Mouse (Mus musculus): ENCODE measurements around the gene Rab27a. TPM values are rescaled to one million over a fixed set of nuclear protein-coding genes. Genes with fewer than 3 reads are reported as not detected.

Rab27a gene
- 12.1 to 18.3 TPM (median 15.5 TPM) in 4 replicates for total RNA-seq (2023)

DNA sequence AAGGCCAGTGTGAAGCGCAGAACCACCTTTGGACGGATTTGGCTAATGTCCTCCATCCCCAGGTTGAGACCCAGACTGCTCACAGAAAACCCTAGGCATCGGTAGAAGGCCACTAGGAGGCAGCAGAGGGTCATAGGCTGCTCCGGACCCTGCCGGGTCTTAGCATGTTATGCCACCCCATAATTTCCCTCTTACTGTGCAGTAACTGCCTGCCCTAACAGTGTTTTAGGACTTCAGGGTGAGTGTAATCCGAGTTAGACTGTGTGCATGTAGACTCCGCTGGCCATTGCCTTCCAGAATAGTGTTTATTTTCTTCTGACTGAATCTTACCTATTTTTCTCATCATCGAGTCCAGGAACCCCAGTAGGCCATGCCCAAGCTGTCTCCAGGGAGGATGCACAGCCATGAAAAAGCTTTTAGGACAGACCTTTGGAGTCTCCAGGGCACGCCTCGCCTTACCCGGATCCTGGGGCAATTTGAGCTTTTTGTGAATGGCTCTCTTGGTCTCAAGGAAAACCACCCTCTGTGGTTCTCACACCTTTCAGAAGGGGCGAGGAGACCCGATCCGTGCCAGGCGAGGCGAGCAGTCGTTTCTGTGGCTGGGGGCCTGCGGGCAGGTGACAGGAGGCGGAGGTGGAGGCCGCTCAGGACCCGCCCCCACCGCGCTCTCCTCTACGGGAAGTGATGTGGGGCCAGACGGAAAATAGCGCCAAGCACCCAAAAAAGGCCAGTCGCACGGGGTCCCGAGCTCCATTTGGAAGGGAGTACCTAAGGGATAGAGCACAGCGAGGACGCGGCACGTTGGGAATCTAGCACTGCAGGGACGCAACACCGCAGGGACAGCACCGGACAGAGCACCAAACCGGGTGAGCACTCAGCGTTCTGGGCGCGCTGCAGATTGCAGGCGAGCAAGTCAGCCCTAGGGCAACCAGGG is at the start of gene Rab27a:
Rab27a (plus strand) TSS at position 709 of the 934 bp plus-strand sequence.

GRCm38 (mm10) chr9:73040080-73040479 is 4.6 kb upstream of the Rab27a start, which contains the start of gene Pigb:
Gene Pigb (minus strand): TSS chr9:73040378.

DNA sequence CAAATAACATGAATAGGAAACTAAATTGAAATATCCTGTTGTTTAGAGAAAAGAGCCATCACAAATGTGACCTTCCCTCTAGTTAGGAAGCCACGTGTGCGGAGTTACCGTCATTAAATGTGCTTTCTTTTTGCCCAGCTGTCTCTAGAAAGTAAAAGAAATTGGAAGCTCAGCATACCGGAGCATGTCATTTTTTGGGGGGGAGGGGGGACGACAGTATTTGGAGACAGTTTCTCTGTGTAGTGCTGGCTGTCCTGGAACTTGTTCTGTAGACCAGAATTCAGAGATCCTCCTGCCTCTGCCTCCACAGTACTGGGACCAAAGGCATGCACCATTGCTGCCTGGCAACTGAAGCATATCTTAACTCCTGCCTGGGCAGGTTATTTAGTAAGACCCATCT is 56.9 kb downstream of the Rab27a start, which contains the start of gene Khdc3:
Khdc3 (plus strand) TSS at position 301 of the 400 bp plus-strand sequence.

DNA sequence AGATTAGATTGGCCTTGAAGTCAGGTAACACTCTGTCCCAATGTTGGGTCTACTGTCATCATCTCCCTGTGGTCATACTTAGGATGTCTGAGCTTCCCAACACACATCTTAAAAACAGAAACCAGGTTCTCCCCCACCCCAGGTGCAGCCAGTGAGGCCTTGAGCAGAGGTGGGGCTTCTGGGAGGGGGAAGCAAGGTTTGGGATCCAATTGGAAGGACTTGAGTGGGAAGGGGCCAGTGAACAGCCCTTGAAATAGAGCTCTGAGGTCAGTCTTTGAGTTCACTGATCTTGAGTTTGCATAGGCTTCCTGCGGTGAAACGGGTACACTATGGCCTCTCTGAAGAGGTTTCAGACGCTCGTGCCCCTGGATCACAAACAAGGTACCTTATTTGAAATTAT is 57.5 kb downstream of the Rab27a start, which contains the start of gene Gm20509:
Gm20509 (plus strand) TSS at position 290 of the 400 bp plus-strand sequence.

DNA sequence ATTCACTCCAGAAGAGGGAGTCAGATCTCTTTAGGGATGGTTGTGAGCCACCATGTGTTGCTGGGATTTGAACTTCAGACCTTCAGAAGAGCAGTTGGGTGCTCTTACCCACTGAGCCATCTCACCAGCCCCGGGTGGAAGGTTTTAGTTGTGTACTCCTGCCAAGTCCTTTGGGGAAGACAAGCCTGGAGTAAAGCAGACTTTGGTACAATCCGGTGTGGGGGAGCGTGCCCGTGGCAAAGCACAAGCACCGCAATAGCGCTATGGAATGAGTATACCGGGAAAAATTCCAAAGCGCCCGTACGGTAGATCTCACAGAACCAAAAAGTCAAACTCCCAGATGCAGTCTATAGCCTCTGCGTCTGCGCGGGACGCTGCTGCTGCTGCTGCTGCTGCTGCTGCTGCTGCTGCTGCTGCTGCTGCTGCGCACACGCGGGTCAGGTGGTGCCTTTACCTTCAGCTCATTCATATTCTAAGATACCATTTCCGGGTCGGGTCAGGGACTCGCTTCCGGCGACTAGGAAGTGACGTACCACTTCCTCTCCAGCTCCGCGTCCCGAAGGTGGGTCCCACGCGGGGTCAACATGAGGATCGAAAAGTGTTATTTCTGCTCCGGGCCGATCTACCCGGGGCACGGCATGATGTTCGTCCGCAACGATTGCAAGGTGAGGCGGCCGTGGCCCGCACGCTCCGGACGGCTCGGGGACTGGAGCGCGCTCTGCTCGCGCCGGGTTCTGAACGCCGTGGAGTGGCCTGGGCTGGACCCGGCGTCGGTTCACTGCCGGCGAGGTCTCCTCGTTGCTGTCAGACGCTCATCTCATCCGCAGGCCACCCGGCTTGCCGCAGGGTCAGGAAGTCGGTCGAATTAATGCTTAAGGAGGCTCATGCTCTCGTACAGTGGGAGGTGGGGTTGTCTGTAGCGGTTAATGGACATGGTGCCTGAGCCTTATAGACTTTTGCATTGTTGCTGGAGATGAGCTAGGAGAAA is 68.6 kb downstream of the Rab27a start, which contains the start of gene Rsl24d1:
Rsl24d1 (plus strand) TSS at position 508 of the 988 bp plus-strand sequence.

Other genes with a start within 250 kb of the Rab27a start
- gene Prtg, start 238.0 kb upstream of the Rab27a start, total RNA-seq (2023), result 0.16 to 0.40 TPM (median 0.23 TPM) in 4 replicates
- gene Pygo1, start 119.2 kb upstream of the Rab27a start, total RNA-seq (2023), result not detected in 4 replicates
- gene Dyx1c1, start 86.1 kb upstream of the Rab27a start, total RNA-seq (2023), result 0.60 TPM in 3 of 4 replicates, not detected in the other
- 0.30 to 0.50 TPM in 2 of 4 replicates, not detected in the others for gene Gm44503, start 86.0 kb upstream of the Rab27a start, total RNA-seq (2023)
- 1.8 to 3.5 TPM (median 2.9 TPM) in 4 replicates for gene Ccpg1os, start 59.5 kb upstream of the Rab27a start, total RNA-seq (2023)
- 41.6 to 48.8 TPM (median 44.2 TPM) in 4 replicates for gene Ccpg1, start 59.4 kb upstream of the Rab27a start, total RNA-seq (2023)
- gene Pigb, start 4.5 kb upstream of the Rab27a start, total RNA-seq (2023), result 10.4 to 14.2 TPM (median 13.9 TPM) in 4 replicates
- 1.1 to 1.7 TPM in 2 of 4 replicates, not detected in the others for gene Khdc3, start 57.0 kb downstream of the Rab27a start, total RNA-seq (2023)
- not detected in 4 replicates for gene Gm20509, start 57.6 kb downstream of the Rab27a start, total RNA-seq (2023)
- gene Rsl24d1, start 68.6 kb downstream of the Rab27a start, total RNA-seq (2023), result 55.4 to 73.5 TPM (median 58.6 TPM) in 4 replicates